Mouse (Mus musculus) adrenal gland, adult 8-10 months (tissue): ENCODE results near the gene Rpl11. TPM values are rescaled to one million over a fixed set of nuclear protein-coding genes. Genes with fewer than 3 reads are reported as not detected.
"Not testable (repeated sequence)": the region's sequence is repeated elsewhere in the genome, so short reads cannot be mapped to it uniquely, and the experiment has no call there.

Experiments used
- DNase-seq: peaks from one replicate; pipeline ENCODE4 v3.0.0; 2022
- total RNA-seq, 4 experiments: library from RNA; stranded (reverse); gene quantifications; 2 replicates each; pipeline ENCODE4 v1.2.4; 2022

Rpl11 gene
- total RNA-seq: 100 to 1,000 TPM; 326 to 545 (median 424) TPM

- DNase-seq: peak; percentile 91
Measured at GRCm38 (mm10) chr4:136053247-136053596, at the start of gene Rpl11. Gene Rpl11 (minus strand): TSS chr4:136053428.

- not testable (repeated sequence) for DNase-seq
Measured at GRCm38 (mm10) chr4:136101753-136102152, 48.5 kb upstream of the Rpl11 start.

GRCm38 (mm10) chr4:136100396-136101070 is 47.3 kb upstream of the Rpl11 start:
- no peak for DNase-seq

- DNase-seq: no peak
Measured at GRCm38 (mm10) chr4:136098446-136098845, 45.2 kb upstream of the Rpl11 start.

- DNase-seq: no peak
Measured at GRCm38 (mm10) chr4:136096446-136097113, 43.4 kb upstream of the Rpl11 start.

GRCm38 (mm10) chr4:136095490-136096105 is 42.4 kb upstream of the Rpl11 start:
- no peak for DNase-seq

GRCm38 (mm10) chr4:136094519-136095219 is 41.4 kb upstream of the Rpl11 start:
- no peak for DNase-seq

GRCm38 (mm10) chr4:136092498-136092897 is 39.3 kb upstream of the Rpl11 start:
- DNase-seq: no peak

- DNase-seq: no peak
Measured at GRCm38 (mm10) chr4:136091346-136091745, 38.1 kb upstream of the Rpl11 start.

- DNase-seq: no peak
Measured at GRCm38 (mm10) chr4:136089748-136090583, 36.7 kb upstream of the Rpl11 start.

- peak; percentile 43 for DNase-seq
Measured at GRCm38 (mm10) chr4:136088971-136089747, 35.9 kb upstream of the Rpl11 start.

GRCm38 (mm10) chr4:136088364-136088763 is 35.1 kb upstream of the Rpl11 start:
- no peak for DNase-seq

GRCm38 (mm10) chr4:136087261-136087660 is 34.0 kb upstream of the Rpl11 start:
- DNase-seq: no peak

GRCm38 (mm10) chr4:136084840-136085239 is 31.6 kb upstream of the Rpl11 start:
- no peak for DNase-seq

- DNase-seq: no peak
Measured at GRCm38 (mm10) chr4:136083269-136084105, 30.3 kb upstream of the Rpl11 start.

GRCm38 (mm10) chr4:136081729-136082128 is 28.5 kb upstream of the Rpl11 start:
- no peak for DNase-seq

GRCm38 (mm10) chr4:136078649-136079048 is 25.4 kb upstream of the Rpl11 start:
- no peak for DNase-seq

- no peak for DNase-seq
Measured at GRCm38 (mm10) chr4:136076776-136077538, 23.7 kb upstream of the Rpl11 start.

GRCm38 (mm10) chr4:136071178-136071714 is 18.0 kb upstream of the Rpl11 start:
- DNase-seq: peak; percentile 63
